Mouse (Mus musculus) heart, embryonic 11.5 days (tissue): ENCODE results near the gene Zmiz1. TPM values are rescaled to one million over a fixed set of nuclear protein-coding genes. Genes with fewer than 3 reads are reported as not detected.

ENCODE experiments used
- ATAC-seq: fragments of 200-750 bp; cut with Nextera tagmentation; replicated peaks from 2 replicates; pipeline ENCODE4 v1.8.0; 2017; ENCODE audit warnings: moderate library complexity; ENCODE audit not compliant: insufficient number of reproducible peaks, low FRiP score, low TSS enrichment
- H3K27ac ChIP-seq: fragments of 300-500 bp; sonication (generic); 2 replicates; pipeline ENCODE4 v1.5.1; 2014; ENCODE audit warnings: mild to moderate bottlenecking, low read depth, low read length
- H3K27me3 ChIP-seq: fragments of 300-500 bp; sonication (generic); 2 replicates; pipeline ENCODE4 v1.6.1; 2014; ENCODE audit warnings: mild to moderate bottlenecking, low read length, mixed read lengths; ENCODE audit not compliant: control insufficient read depth, insufficient read depth
- H3K36me3 ChIP-seq: fragments of 300-500 bp; sonication (generic); 2 replicates; pipeline ENCODE4 v1.6.1; 2014; ENCODE audit warnings: mild to moderate bottlenecking, low read length, moderate library complexity, mixed read lengths; ENCODE audit not compliant: control insufficient read depth, insufficient read depth
- H3K4me1 ChIP-seq: fragments of 300-500 bp; sonication (generic); 2 replicates; pipeline ENCODE4 v1.6.1; 2014; ENCODE audit warnings: low read length; ENCODE audit not compliant: control insufficient read depth, insufficient read depth
- H3K4me2 ChIP-seq: fragments of 300-500 bp; sonication (generic); 2 replicates; pipeline ENCODE4 v1.6.1; 2014; ENCODE audit warnings: mild to moderate bottlenecking, moderate library complexity
- H3K4me3 ChIP-seq: fragments of 300-500 bp; sonication (generic); 2 replicates; pipeline ENCODE4 v1.5.1; 2014; ENCODE audit warnings: low read depth, low read length
- H3K9ac ChIP-seq: fragments of 300-500 bp; sonication (generic); 2 replicates; pipeline ENCODE4 v1.6.1; 2014; ENCODE audit warnings: mild to moderate bottlenecking, low read depth, low read length, moderate library complexity
- H3K9me3 ChIP-seq: fragments of 300-500 bp; sonication (generic); replicated peaks from 2 replicates; pipeline ENCODE4 v1.6.1; 2016; ENCODE audit warnings: low read length; ENCODE audit not compliant: control insufficient read depth
- WGBS: fragments of 180-500 bp; shearing (Covaris S2); extraction: QIAGEN DNeasy Blood & Tissue Kit; methylation state at CpG from one replicate; pipeline ENCODE4 v1.1.7; 2014; ENCODE audit not compliant: insufficient replicate concordance; 5-methylcytosine and 5-hydroxymethylcytosine counted together
- polyA plus RNA-seq: library from polyadenylated mRNA; unstranded; fragments of >200 nt; fragmentation: Nextera tagmentation; extraction: Ambion mirVana; gene quantifications from 2 replicates; pipeline ENCODE4 v1.2.1, GENCODE M21; 2014

The Zmiz1 gene
- polyA plus RNA-seq, 1 experiment from 2014 or later = 34.9 TPM

GRCm38 (mm10) chr14:25555848-25556247 lies 96.9 kb downstream of the Zmiz1 start:
- no peak overlapping the region for H3K9ac ChIP-seq
- no peak overlapping the region for H3K4me2 ChIP-seq
- peaks cover 68% of the 10 kb centered on the region for H3K4me1 ChIP-seq
- H3K36me3 ChIP-seq = peaks cover 5% of the 10 kb centered on the region
- no peak for ATAC-seq
- 14% methylated on average over 7 of the region's 7 CpGs for WGBS
- no peak overlapping the region for H3K4me3 ChIP-seq
- H3K27ac ChIP-seq = no peak overlapping the region
- no peaks in the 10 kb centered on the region for H3K9me3 ChIP-seq
- H3K27me3 ChIP-seq = no peaks in the 10 kb centered on the region

- 40% methylated on average over 8 of the region's 8 CpGs for WGBS
- Histone ChIP-seq H3K4me3 (no peak overlapping the region), H3K27ac (peak overlapping the region; percentile 57), H3K4me2 (no peak overlapping the region), H3K4me1 (peaks cover 75% of the 10 kb centered on the region), H3K27me3 (no peaks in the 10 kb centered on the region), H3K36me3 (peaks cover 5% of the 10 kb centered on the region), H3K9me3 (no peaks in the 10 kb centered on the region), H3K9ac (no peak overlapping the region)
- no peak for ATAC-seq
Measured at GRCm38 (mm10) chr14:25557014-25557413, 98.0 kb downstream of the Zmiz1 start.

- WGBS = 100% methylated on average over 1 of the region's 1 CpGs
- H3K4me1 ChIP-seq = peaks cover 80% of the 10 kb centered on the region
- no peaks in the 10 kb centered on the region for H3K9me3 ChIP-seq
- no peak overlapping the region for H3K4me3 ChIP-seq
- no peak overlapping the region for H3K4me2 ChIP-seq
- peaks cover 5% of the 10 kb centered on the region for H3K36me3 ChIP-seq
- no peak overlapping the region for H3K9ac ChIP-seq
- H3K27ac ChIP-seq = no peak overlapping the region
- no peaks in the 10 kb centered on the region for H3K27me3 ChIP-seq
- no peak for ATAC-seq
Measured at GRCm38 (mm10) chr14:25558479-25558878, 99.5 kb downstream of the Zmiz1 start.

- Histone ChIP-seq H3K4me1 (peaks cover 74% of the 10 kb centered on the region), H3K9ac (no peak overlapping the region), H3K27me3 (no peaks in the 10 kb centered on the region), H3K9me3 (no peaks in the 10 kb centered on the region), H3K4me3 (no peak overlapping the region), H3K36me3 (peaks cover 3% of the 10 kb centered on the region; the same call in 1 of the 2 replicates), H3K4me2 (no peak overlapping the region), H3K27ac (0 out of 2 replicates have a peak overlapping the region, but pooled peaks have one; percentile 22)
- 0 out of 2 replicates have a peak, but pooled peaks have one; percentile 29 for ATAC-seq
- WGBS = 46% methylated on average over 5 of the region's 5 CpGs
Measured at GRCm38 (mm10) chr14:25559907-25560306, 100.9 kb downstream of the Zmiz1 start.

- Histone ChIP-seq H3K4me3 (no peak overlapping the region), H3K36me3 (peaks cover 3% of the 10 kb centered on the region; the same call in 1 of the 2 replicates), H3K9ac (no peak overlapping the region), H3K27ac (no peak overlapping the region), H3K4me1 (peaks cover 74% of the 10 kb centered on the region), H3K9me3 (no peaks in the 10 kb centered on the region), H3K4me2 (no peak overlapping the region), H3K27me3 (no peaks in the 10 kb centered on the region)
- ATAC-seq = no peak
- WGBS = 83% methylated on average over 3 of the region's 3 CpGs
Measured at GRCm38 (mm10) chr14:25560841-25561240, 101.9 kb downstream of the Zmiz1 start.

GRCm38 (mm10) chr14:25561716-25562115 lies 102.7 kb downstream of the Zmiz1 start:
- Histone ChIP-seq H3K9me3 (no peaks in the 10 kb centered on the region), H3K4me1 (peaks cover 74% of the 10 kb centered on the region), H3K4me2 (no peak overlapping the region), H3K4me3 (no peak overlapping the region), H3K9ac (no peak overlapping the region), H3K27ac (peak overlapping the region; percentile 65), H3K36me3 (peaks cover 3% of the 10 kb centered on the region; the same call in 1 of the 2 replicates), H3K27me3 (no peaks in the 10 kb centered on the region)
- WGBS = 6% methylated on average over 1 of the region's 1 CpGs
- no peak for ATAC-seq

GRCm38 (mm10) chr14:25562447-25562846 lies 103.5 kb downstream of the Zmiz1 start:
- no peak overlapping the region for H3K4me3 ChIP-seq
- 0 out of 2 replicates have a peak overlapping the region, but pooled peaks have one; percentile 22 for H3K9ac ChIP-seq
- H3K4me1 ChIP-seq = peaks cover 71% of the 10 kb centered on the region
- 71% methylated on average over 4 of the region's 4 CpGs for WGBS
- H3K36me3 ChIP-seq = peaks cover 3% of the 10 kb centered on the region; the same call in 1 of the 2 replicates
- no peak for ATAC-seq
- H3K4me2 ChIP-seq = no peak overlapping the region
- H3K9me3 ChIP-seq = no peaks in the 10 kb centered on the region
- H3K27me3 ChIP-seq = no peaks in the 10 kb centered on the region
- peak overlapping the region; percentile 65 for H3K27ac ChIP-seq

- no peak for ATAC-seq
- Histone ChIP-seq H3K4me3 (no peak overlapping the region), H3K36me3 (peaks cover 3% of the 10 kb centered on the region; the same call in 1 of the 2 replicates), H3K27me3 (no peaks in the 10 kb centered on the region), H3K4me2 (no peak overlapping the region), H3K4me1 (peaks cover 73% of the 10 kb centered on the region), H3K9me3 (no peaks in the 10 kb centered on the region), H3K27ac (0 out of 2 replicates have a peak overlapping the region, but pooled peaks have one; percentile 65), H3K9ac (no peak overlapping the region)
- 77% methylated on average over 7 of the region's 7 CpGs for WGBS
Measured at GRCm38 (mm10) chr14:25562909-25563308, 103.9 kb downstream of the Zmiz1 start.

- Histone ChIP-seq H3K4me1 (peaks cover 62% of the 10 kb centered on the region), H3K9me3 (no peaks in the 10 kb centered on the region), H3K36me3 (peaks cover 3% of the 10 kb centered on the region; the same call in 1 of the 2 replicates), H3K9ac (no peak overlapping the region), H3K4me2 (no peak overlapping the region), H3K4me3 (no peak overlapping the region), H3K27ac (peak overlapping the region; percentile 43; the same call in 1 of the 2 replicates), H3K27me3 (no peaks in the 10 kb centered on the region)
- 75% methylated on average over 8 of the region's 8 CpGs for whole genome bisulfite sequencing
- no peak for ATAC-seq
Measured at GRCm38 (mm10) chr14:25564577-25564976, 105.6 kb downstream of the Zmiz1 start.
